Mouse (Mus musculus): ENCODE measurements around the gene Ctnnd2. TPM values are rescaled to one million over a fixed set of nuclear protein-coding genes. Genes with fewer than 3 reads are reported as not detected.

Ctnnd2 gene
- polyA plus RNA-seq, 1 experiment from 2014 or later = 45.1 TPM

DNA sequence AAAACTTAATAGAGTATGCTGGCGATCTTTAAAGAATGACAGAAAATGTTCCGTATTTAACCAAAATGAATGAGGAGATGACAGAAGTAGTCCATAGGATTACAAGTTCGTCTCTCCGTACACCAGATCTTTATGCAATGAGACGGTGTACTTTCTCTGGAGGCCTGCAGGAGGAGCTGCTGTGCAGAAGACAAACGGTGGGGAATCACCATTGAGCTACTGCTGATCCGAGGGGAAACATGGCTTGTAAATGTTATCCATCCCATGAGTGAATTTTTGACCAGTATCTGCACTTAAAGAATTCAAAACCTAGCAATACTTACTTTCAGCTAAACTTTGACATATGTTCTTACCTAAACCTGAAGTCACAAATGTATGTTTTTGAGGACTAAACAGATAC lies 755.2 kb downstream of the Ctnnd2 start:
- Histone ChIP-seq H3K4me3 (ENCODE audit: low read depth, low read length) (no peak overlapping the region), H3K27ac (ENCODE audit: low read depth, low read length) (no peak overlapping the region), H3K4me1 (ENCODE audit: control insufficient read depth, insufficient read depth, low read length) (no peaks in the 10 kb centered on the region), H3K9ac (ENCODE audit: low read length) (no peak overlapping the region), H3K36me3 (ENCODE audit: control insufficient read depth, insufficient read depth, low read length) (no peaks in the 10 kb centered on the region), H3K9me3 (replicated peaks; ENCODE audit: control insufficient read depth, low read length) (no peaks in the 10 kb centered on the region), H3K27me3 (replicated peaks; ENCODE audit: control insufficient read depth, insufficient read depth, low read length) (no peaks in the 10 kb centered on the region), H3K4me2 (ENCODE audit: low read length) (no peak overlapping the region)
- 57% methylated on average over 7 of the region's 7 CpGs for WGBS
- no peak for ATAC-seq
- DNase-seq (ENCODE audit: low spot score) = peak; percentile 40

DNA sequence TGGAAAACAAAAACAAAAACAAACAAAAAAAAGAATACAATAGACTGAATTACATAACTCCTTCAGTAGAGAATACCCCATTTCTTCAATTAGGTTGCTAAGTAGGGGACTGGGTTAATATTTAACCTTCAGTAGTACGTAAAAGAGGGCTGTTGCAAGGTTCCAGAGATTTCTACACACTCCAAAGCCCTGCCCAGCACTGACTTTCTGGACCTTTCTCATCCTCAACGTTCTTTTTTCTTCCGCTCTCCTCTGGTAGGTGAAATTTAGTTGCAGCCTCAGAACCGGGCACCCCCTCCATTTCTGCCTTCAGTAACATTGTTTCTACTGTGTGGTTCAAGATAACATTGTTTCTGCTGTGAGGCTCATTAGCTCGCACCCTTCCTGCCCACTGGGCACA lies 759.5 kb downstream of the Ctnnd2 start:
- no peak overlapping the region for H3K4me2 ChIP-seq (ENCODE audit: low read length)
- no peaks in the 10 kb centered on the region for H3K36me3 ChIP-seq (ENCODE audit: control insufficient read depth, insufficient read depth, low read length)
- no peak overlapping the region for H3K27ac ChIP-seq (ENCODE audit: low read depth, low read length)
- H3K9ac ChIP-seq (ENCODE audit: low read length) = no peak overlapping the region
- ATAC-seq = no peak
- H3K9me3 ChIP-seq (replicated peaks; ENCODE audit: control insufficient read depth, low read length) = no peaks in the 10 kb centered on the region
- H3K27me3 ChIP-seq (replicated peaks; ENCODE audit: control insufficient read depth, insufficient read depth, low read length) = no peaks in the 10 kb centered on the region
- 92% methylated on average over 5 of the region's 5 CpGs for WGBS
- H3K4me3 ChIP-seq (ENCODE audit: low read depth, low read length) = no peak overlapping the region
- DNase-seq (ENCODE audit: low spot score) = no peak
- no peaks in the 10 kb centered on the region for H3K4me1 ChIP-seq (ENCODE audit: control insufficient read depth, insufficient read depth, low read length)

DNA sequence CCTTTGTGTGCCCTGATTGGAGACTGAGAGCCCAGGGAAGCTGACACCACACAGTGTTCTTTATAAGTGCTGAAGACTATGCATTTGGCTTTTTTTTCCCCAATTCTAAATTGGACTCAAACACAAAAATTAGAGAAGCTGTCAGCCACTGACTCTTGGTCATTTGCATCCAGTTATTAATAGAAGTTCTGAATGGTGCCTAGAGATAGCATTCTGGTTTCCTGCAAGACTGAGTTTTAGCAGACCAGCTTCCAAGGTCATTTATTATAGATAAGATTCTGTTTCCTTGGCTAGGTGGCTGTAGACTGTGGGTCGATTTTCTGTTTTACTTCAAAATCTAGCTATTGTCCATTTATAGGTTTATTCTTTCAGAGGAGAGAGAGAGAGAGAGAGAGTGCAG lies 773.5 kb downstream of the Ctnnd2 start:
- H3K4me1 ChIP-seq (ENCODE audit: control insufficient read depth, insufficient read depth, low read length) = no peaks in the 10 kb centered on the region
- H3K36me3 ChIP-seq (ENCODE audit: control insufficient read depth, insufficient read depth, low read length) = 0 out of 2 replicates have a peak, but pooled peaks cover 3% of the 10 kb centered on the region
- H3K9ac ChIP-seq (ENCODE audit: low read length) = no peak overlapping the region
- no peak overlapping the region for H3K27ac ChIP-seq (ENCODE audit: low read depth, low read length)
- ATAC-seq = no peak
- no peak for DNase-seq (ENCODE audit: low spot score)
- no peaks in the 10 kb centered on the region for H3K27me3 ChIP-seq (replicated peaks; ENCODE audit: control insufficient read depth, insufficient read depth, low read length)
- 79% methylated on average over 1 of the region's 1 CpGs for WGBS
- no peaks in the 10 kb centered on the region for H3K9me3 ChIP-seq (replicated peaks; ENCODE audit: control insufficient read depth, low read length)
- no peak overlapping the region for H3K4me2 ChIP-seq (ENCODE audit: low read length)
- H3K4me3 ChIP-seq (ENCODE audit: low read depth, low read length) = no peak overlapping the region

DNA sequence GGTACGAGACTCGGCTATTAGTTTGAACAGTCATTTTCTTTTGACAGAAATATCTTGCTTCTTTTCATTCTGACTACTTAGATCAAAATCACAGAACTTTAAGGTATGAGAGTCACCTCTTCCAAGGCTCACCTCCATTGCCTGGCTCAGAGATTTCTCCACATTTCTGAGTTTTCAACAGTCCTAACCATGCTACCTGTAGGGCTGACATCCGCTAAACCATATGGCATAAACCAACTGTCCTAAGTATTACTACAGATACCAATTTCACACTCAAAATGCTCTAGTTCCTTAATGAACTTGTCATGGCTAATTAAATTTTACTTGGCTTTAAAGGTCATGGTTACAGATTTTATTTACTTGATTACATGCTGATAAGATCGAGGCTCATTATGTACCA lies 786.1 kb downstream of the Ctnnd2 start:
- DNase-seq (ENCODE audit: low spot score) = no peak
- WGBS = 88% methylated on average over 4 of the region's 4 CpGs

DNA sequence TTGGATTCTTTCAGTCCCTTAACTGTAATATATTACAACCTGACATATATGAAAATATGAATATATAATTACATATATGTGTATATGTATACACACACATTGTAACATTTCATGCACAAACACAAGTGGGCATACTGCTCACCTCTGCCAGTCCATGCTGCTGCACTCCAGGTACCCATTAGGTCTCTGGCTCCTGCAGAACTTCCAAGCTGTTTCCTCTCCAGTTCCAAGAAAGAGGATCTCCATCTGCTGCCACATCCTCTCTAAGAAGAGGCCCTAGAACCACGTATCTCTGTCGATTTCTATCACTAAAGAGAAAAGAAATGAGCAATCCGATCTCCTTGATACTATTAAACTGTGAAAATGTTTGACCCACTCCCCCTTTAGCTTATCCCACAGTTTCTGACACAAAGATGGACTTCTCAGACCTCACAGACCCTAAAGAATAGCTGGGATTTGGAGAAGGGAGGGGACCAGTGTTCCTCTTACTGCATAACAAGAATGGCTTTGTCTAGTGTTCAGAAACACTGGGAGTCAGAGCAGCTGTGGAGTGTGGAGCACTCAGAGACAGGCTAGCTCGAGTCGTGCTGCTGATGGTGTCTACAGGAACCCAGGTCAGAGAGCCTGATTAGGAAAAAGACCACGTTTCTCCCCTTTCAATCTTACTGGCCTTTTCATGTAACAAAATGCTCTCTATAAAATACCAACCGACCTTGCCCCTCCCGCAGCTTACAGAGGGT lies 790.2 kb downstream of the Ctnnd2 start:
- WGBS = 66% methylated on average over 8 of the region's 8 CpGs
- DNase-seq (ENCODE audit: low spot score) (no peak), ATAC-seq (no peak)
- H3K4me3 ChIP-seq (ENCODE audit: low read depth, low read length) = no peak overlapping the region
- no peaks in the 10 kb centered on the region for H3K4me1 ChIP-seq (ENCODE audit: control insufficient read depth, insufficient read depth, low read length)
- no peaks in the 10 kb centered on the region for H3K9me3 ChIP-seq (replicated peaks; ENCODE audit: control insufficient read depth, low read length)
- no peaks in the 10 kb centered on the region for H3K36me3 ChIP-seq (ENCODE audit: control insufficient read depth, insufficient read depth, low read length)
- no peak overlapping the region for H3K27ac ChIP-seq (ENCODE audit: low read depth, low read length)
- H3K9ac ChIP-seq (ENCODE audit: low read length) = no peak overlapping the region
- H3K27me3 ChIP-seq (replicated peaks; ENCODE audit: control insufficient read depth, insufficient read depth, low read length) = no peaks in the 10 kb centered on the region
- H3K4me2 ChIP-seq (ENCODE audit: low read length) = no peak overlapping the region

More for the DNA sequence above, 786.1 kb downstream of the Ctnnd2 start:
- no peaks in the 10 kb centered on the region for H3K9me3 ChIP-seq (replicated peaks; ENCODE audit: control insufficient read depth, low read length)
- no peak overlapping the region for H3K4me3 ChIP-seq (ENCODE audit: low read depth, low read length)
- no peaks in the 10 kb centered on the region for H3K4me1 ChIP-seq (ENCODE audit: control insufficient read depth, insufficient read depth, low read length)
- no peaks in the 10 kb centered on the region for H3K27me3 ChIP-seq (replicated peaks; ENCODE audit: control insufficient read depth, insufficient read depth, low read length)
- no peaks in the 10 kb centered on the region for H3K36me3 ChIP-seq (ENCODE audit: control insufficient read depth, insufficient read depth, low read length)
- H3K9ac ChIP-seq (ENCODE audit: low read length) = no peak overlapping the region
- H3K27ac ChIP-seq (ENCODE audit: low read depth, low read length) = no peak overlapping the region
- ATAC-seq = no peak
- no peak overlapping the region for H3K4me2 ChIP-seq (ENCODE audit: low read length)

DNA sequence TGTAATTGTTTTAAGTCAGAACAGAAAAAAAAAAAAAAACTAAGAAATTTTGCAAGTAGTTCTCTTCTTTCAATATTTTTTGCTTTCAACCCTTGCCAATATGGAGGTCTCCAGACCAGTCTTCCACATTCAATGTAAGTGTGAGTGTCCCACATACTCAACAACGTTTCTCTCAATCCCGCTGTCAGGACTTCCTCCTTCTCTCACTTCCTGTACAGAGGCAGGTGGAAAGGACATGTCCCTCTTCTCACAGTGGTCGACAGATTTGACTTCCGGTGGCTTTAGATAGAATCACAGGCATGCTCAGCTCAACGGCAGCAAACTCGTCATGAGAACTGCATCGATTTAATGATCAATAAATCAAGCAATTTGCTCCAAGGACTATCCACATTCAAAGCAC lies 791.7 kb downstream of the Ctnnd2 start:
- Histone ChIP-seq H3K9me3 (replicated peaks; ENCODE audit: control insufficient read depth, low read length) (no peaks in the 10 kb centered on the region), H3K4me2 (ENCODE audit: low read length) (no peak overlapping the region), H3K27ac (ENCODE audit: low read depth, low read length) (no peak overlapping the region), H3K4me1 (ENCODE audit: control insufficient read depth, insufficient read depth, low read length) (no peaks in the 10 kb centered on the region), H3K36me3 (ENCODE audit: control insufficient read depth, insufficient read depth, low read length) (no peaks in the 10 kb centered on the region), H3K9ac (ENCODE audit: low read length) (no peak overlapping the region), H3K27me3 (replicated peaks; ENCODE audit: control insufficient read depth, insufficient read depth, low read length) (no peaks in the 10 kb centered on the region), H3K4me3 (ENCODE audit: low read depth, low read length) (no peak overlapping the region)
- DNase-seq (ENCODE audit: low spot score) = no peak
- 95% methylated on average over 7 of the region's 7 CpGs for WGBS
- no peak for ATAC-seq

DNA sequence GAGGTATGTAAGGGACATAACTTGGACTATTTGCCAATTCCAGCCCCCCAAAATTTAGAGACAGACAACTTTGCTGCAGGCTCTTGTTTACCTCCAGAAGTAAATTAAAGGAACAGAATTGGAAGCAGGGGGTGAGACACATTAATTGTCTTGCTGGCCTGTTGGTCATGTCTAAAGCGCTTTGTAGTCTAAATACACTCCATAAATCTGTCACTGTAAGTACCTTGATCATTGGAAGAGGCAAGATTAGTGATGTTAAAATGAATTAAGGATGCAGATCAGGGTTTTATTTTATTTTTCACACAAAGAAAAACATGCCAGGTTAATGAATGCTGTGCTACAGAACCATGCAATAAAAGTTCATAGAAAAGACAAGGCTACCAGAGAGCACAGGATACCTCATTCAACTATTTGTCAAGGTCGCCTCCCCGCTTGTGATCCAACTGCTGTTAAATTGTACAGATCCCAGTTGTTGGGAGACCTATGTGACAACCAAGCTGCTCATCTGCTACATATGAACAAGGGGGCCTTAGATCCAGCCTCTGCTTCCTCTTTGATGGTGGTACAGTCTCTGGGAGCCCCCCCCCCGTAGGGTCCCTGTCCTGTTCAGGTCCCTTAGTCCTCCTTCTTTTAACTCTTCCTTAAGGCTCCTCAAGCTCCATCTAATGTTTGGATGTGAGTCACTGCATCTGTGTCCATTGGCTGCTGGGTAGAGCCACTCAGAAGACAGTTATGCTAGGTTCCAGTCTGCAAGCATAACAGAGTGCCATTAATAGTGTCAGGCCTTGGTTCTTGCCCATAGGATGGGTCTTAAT lies 792.7 kb downstream of the Ctnnd2 start:
- Histone ChIP-seq H3K27ac (ENCODE audit: low read depth, low read length) (no peak overlapping the region), H3K4me1 (ENCODE audit: control insufficient read depth, insufficient read depth, low read length) (no peaks in the 10 kb centered on the region), H3K4me3 (ENCODE audit: low read depth, low read length) (no peak overlapping the region), H3K27me3 (replicated peaks; ENCODE audit: control insufficient read depth, insufficient read depth, low read length) (no peaks in the 10 kb centered on the region), H3K36me3 (ENCODE audit: control insufficient read depth, insufficient read depth, low read length) (no peaks in the 10 kb centered on the region), H3K4me2 (ENCODE audit: low read length) (no peak overlapping the region), H3K9ac (ENCODE audit: low read length) (no peak overlapping the region), H3K9me3 (replicated peaks; ENCODE audit: control insufficient read depth, low read length) (no peaks in the 10 kb centered on the region)
- DNase-seq (ENCODE audit: low spot score) = no peak
- 93% methylated on average over 4 of the region's 4 CpGs for WGBS
- ATAC-seq = no peak

DNA sequence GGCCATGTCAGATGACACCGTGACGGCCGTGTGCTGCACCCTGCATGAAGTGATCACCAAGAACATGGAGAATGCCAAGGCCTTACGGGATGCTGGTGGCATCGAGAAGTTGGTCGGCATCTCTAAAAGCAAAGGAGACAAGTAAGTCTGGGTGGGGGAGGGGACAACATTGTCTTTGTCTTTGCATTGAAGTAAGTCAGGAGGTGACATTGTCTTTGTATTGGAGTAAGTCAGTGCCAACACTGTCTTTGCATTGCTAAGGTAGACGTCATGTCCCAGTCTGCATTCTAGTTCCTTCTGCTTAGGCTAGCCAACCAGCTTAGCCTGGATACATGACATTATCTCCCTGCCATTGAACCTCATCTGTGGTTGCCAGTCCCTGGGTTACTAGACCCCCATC lies 794.4 kb downstream of the Ctnnd2 start:
- H3K4me1 ChIP-seq (ENCODE audit: control insufficient read depth, insufficient read depth, low read length) = no peaks in the 10 kb centered on the region
- H3K36me3 ChIP-seq (ENCODE audit: control insufficient read depth, insufficient read depth, low read length) = 0 out of 2 replicates have a peak, but pooled peaks cover 4% of the 10 kb centered on the region
- H3K27ac ChIP-seq (ENCODE audit: low read depth, low read length) = no peak overlapping the region
- no peaks in the 10 kb centered on the region for H3K27me3 ChIP-seq (replicated peaks; ENCODE audit: control insufficient read depth, insufficient read depth, low read length)
- H3K4me3 ChIP-seq (ENCODE audit: low read depth, low read length) = no peak overlapping the region
- no peak overlapping the region for H3K9ac ChIP-seq (ENCODE audit: low read length)
- ATAC-seq (no peak), DNase-seq (ENCODE audit: low spot score) (no peak)
- WGBS = 94% methylated on average over 7 of the region's 7 CpGs
- no peaks in the 10 kb centered on the region for H3K9me3 ChIP-seq (replicated peaks; ENCODE audit: control insufficient read depth, low read length)
- no peak overlapping the region for H3K4me2 ChIP-seq (ENCODE audit: low read length)

DNA sequence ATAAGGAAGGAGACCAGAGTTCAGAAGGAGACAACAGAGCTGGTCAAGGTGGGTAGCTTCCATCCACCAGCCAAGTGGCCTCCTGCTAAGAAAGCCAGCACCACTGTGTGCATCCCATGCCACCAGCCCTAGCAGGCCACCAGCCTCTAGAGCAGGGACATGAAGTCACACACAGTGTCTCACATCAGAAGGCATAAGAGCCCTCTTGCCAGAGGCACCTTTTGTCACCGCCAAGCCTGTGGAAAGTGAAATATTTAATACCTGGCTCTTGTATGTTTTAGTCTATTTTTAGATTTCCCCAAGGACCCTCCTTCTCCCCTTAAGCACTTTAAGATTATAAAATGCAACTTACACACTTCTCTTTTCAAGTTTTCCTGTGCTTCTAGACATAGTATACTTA lies 802.0 kb downstream of the Ctnnd2 start:
- H3K4me1 ChIP-seq (ENCODE audit: control insufficient read depth, insufficient read depth, low read length) = no peaks in the 10 kb centered on the region
- H3K9me3 ChIP-seq (replicated peaks; ENCODE audit: control insufficient read depth, low read length) = no peaks in the 10 kb centered on the region
- H3K27me3 ChIP-seq (replicated peaks; ENCODE audit: control insufficient read depth, insufficient read depth, low read length) = no peaks in the 10 kb centered on the region
- H3K4me2 ChIP-seq (ENCODE audit: low read length) = no peak overlapping the region
- DNase-seq (ENCODE audit: low spot score) = no peak
- H3K36me3 ChIP-seq (ENCODE audit: control insufficient read depth, insufficient read depth, low read length) = 0 out of 2 replicates have a peak, but pooled peaks cover 7% of the 10 kb centered on the region
- no peak overlapping the region for H3K4me3 ChIP-seq (ENCODE audit: low read depth, low read length)
- no peak overlapping the region for H3K9ac ChIP-seq (ENCODE audit: low read length)
- ATAC-seq = no peak
- no peak overlapping the region for H3K27ac ChIP-seq (ENCODE audit: low read depth, low read length)
- WGBS = 93% methylated on average over 1 of the region's 1 CpGs

Measured in forebrain, embryonic 14.5 days (tissue).